Mouse (Mus musculus) testis, postnatal 14 days (tissue): Measurements from ENCODE around the gene Slc44a5.
A peak's percentile ranks its signal among the peaks of the same experiment; 100 is the strongest.

ENCODE experiments used
- DNase-seq: peaks from one replicate; pipeline ENCODE4 v3.0.0; 2021; ENCODE audit warnings: low spot score

The Slc44a5 gene

GRCm38 (mm10) chr3:153973171-153973948, at the start of gene Slc44a5:
Gene Slc44a5 (plus strand): TSS chr3:153973436.
- DNase-seq: no peak

GRCm38 (mm10) chr3:153926333-153926732, 46.9 kb upstream of the Slc44a5 start:
- DNase-seq: no peak

- DNase-seq: no peak
These were observed 43.7 kb upstream of the Slc44a5 start for GRCm38 (mm10) chr3:153929526-153929925.

GRCm38 (mm10) chr3:153932461-153932860, 40.8 kb upstream of the Slc44a5 start:
- DNase-seq: no peak

- no peak for DNase-seq
These were observed 37.4 kb upstream of the Slc44a5 start for GRCm38 (mm10) chr3:153935878-153936277.

GRCm38 (mm10) chr3:153937116-153937810, 36.0 kb upstream of the Slc44a5 start:
- DNase-seq: no peak

- DNase-seq: no peak
These were observed 33.2 kb upstream of the Slc44a5 start for GRCm38 (mm10) chr3:153940021-153940420.

- no peak for DNase-seq
These were observed 32.8 kb upstream of the Slc44a5 start for GRCm38 (mm10) chr3:153940486-153940885.

GRCm38 (mm10) chr3:153941613-153942012, 31.6 kb upstream of the Slc44a5 start:
- no peak for DNase-seq

- DNase-seq: no peak
These were observed 30.1 kb upstream of the Slc44a5 start for GRCm38 (mm10) chr3:153943003-153943640.

- DNase-seq: no peak
These were observed 29.3 kb upstream of the Slc44a5 start for GRCm38 (mm10) chr3:153943901-153944334.

GRCm38 (mm10) chr3:153944335-153944990, 28.8 kb upstream of the Slc44a5 start, which contains the start of gene Acadm:
Gene Acadm (minus strand): TSS chr3:153944632.
- peak; percentile 96 for DNase-seq

GRCm38 (mm10) chr3:153947271-153947670, 26.0 kb upstream of the Slc44a5 start:
- no peak for DNase-seq

GRCm38 (mm10) chr3:153948176-153948575, 25.1 kb upstream of the Slc44a5 start:
- DNase-seq: no peak

GRCm38 (mm10) chr3:153957916-153958315, 15.3 kb upstream of the Slc44a5 start:
- DNase-seq: no peak

- DNase-seq: no peak
These were observed 14.1 kb upstream of the Slc44a5 start for GRCm38 (mm10) chr3:153959035-153959730.

GRCm38 (mm10) chr3:153959731-153960207, 13.5 kb upstream of the Slc44a5 start:
- no peak for DNase-seq

- DNase-seq: no peak
These were observed 12.4 kb upstream of the Slc44a5 start for GRCm38 (mm10) chr3:153960884-153961283.

- no peak for DNase-seq
These were observed 11.4 kb upstream of the Slc44a5 start for GRCm38 (mm10) chr3:153961632-153962389.

GRCm38 (mm10) chr3:153967447-153967846, 5.8 kb upstream of the Slc44a5 start:
- DNase-seq: no peak

- peak; percentile 74 for DNase-seq
These were observed 4.7 kb upstream of the Slc44a5 start for GRCm38 (mm10) chr3:153968549-153968948.
